Mouse (Mus musculus): Measurements from ENCODE around the gene Shmt1. TPM values are rescaled to one million over a fixed set of nuclear protein-coding genes. Genes with fewer than 3 reads are reported as not detected.

The Shmt1 gene
- polyA plus RNA-seq, 1 experiment from 2014 or later, result 7.9 TPM

GRCm38 (mm10) chr11:60825191-60825590, 13.7 kb upstream of the Shmt1 start:
- H3K9ac ChIP-seq, result no peak overlapping the region
- WGBS, result 81% methylated on average over 3 of the region's 3 CpGs
- H3K27me3 ChIP-seq, result 0 out of 2 replicates have a peak, but pooled peaks cover 10% of the 10 kb centered on the region
- no peak overlapping the region for H3K27ac ChIP-seq
- no peak overlapping the region for H3K4me3 ChIP-seq
- H3K4me2 ChIP-seq, result no peak overlapping the region
- no peaks in the 10 kb centered on the region for H3K36me3 ChIP-seq
- no peak for ATAC-seq (ENCODE audit: low FRiP score)
- no peaks in the 10 kb centered on the region for H3K4me1 ChIP-seq (replicated peaks)
- no peaks in the 10 kb centered on the region for H3K9me3 ChIP-seq

- Histone ChIP-seq H3K27me3 (0 out of 2 replicates have a peak, but pooled peaks cover 6% of the 10 kb centered on the region), H3K4me2 (no peak overlapping the region), H3K4me1 (replicated peaks) (no peaks in the 10 kb centered on the region), H3K4me3 (no peak overlapping the region), H3K9ac (no peak overlapping the region), H3K36me3 (no peaks in the 10 kb centered on the region), H3K9me3 (no peaks in the 10 kb centered on the region), H3K27ac (no peak overlapping the region)
- WGBS, result 73% methylated on average over 2 of the region's 2 CpGs
- ATAC-seq (ENCODE audit: low FRiP score), result no peak
These were observed 12.3 kb upstream of the Shmt1 start for GRCm38 (mm10) chr11:60823771-60824170.

GRCm38 (mm10) chr11:60816398-60816797, 4.9 kb upstream of the Shmt1 start:
- no peak overlapping the region for H3K4me2 ChIP-seq
- H3K27ac ChIP-seq, result no peak overlapping the region
- H3K9me3 ChIP-seq, result no peaks in the 10 kb centered on the region
- no peaks in the 10 kb centered on the region for H3K36me3 ChIP-seq
- H3K4me1 ChIP-seq (replicated peaks), result no peaks in the 10 kb centered on the region
- H3K9ac ChIP-seq, result no peak overlapping the region
- H3K4me3 ChIP-seq, result no peak overlapping the region
- ATAC-seq (ENCODE audit: low FRiP score), result no peak
- H3K27me3 ChIP-seq, result no peaks in the 10 kb centered on the region
- WGBS, result 80% methylated on average over 5 of the region's 5 CpGs

GRCm38 (mm10) chr11:60811054-60811460, 461 bp downstream of the Shmt1 start:
- H3K4me1 ChIP-seq (replicated peaks), result peaks cover 21% of the 10 kb centered on the region
- H3K9me3 ChIP-seq, result no peaks in the 10 kb centered on the region
- H3K27ac ChIP-seq, result no peak overlapping the region
- peak overlapping the region; percentile 81 for H3K4me2 ChIP-seq
- no peaks in the 10 kb centered on the region for H3K36me3 ChIP-seq
- under 1% methylated on average over 29 of the region's 29 CpGs for WGBS
- H3K9ac ChIP-seq, result peak overlapping the region; percentile 30; the same call in 1 of the 2 replicates
- peak; percentile 98 for ATAC-seq (ENCODE audit: low FRiP score)
- H3K27me3 ChIP-seq, result no peaks in the 10 kb centered on the region
- H3K4me3 ChIP-seq, result peak overlapping the region; percentile 45

GRCm38 (mm10) chr11:60810046-60810965, 1.2 kb downstream of the Shmt1 start:
- Histone ChIP-seq H3K27ac (no peak overlapping the region), H3K4me1 (replicated peaks) (peaks cover 21% of the 10 kb centered on the region), H3K4me3 (peak overlapping the region; percentile 45), H3K9ac (peak overlapping the region; percentile 30; the same call in 1 of the 2 replicates), H3K36me3 (no peaks in the 10 kb centered on the region), H3K27me3 (no peaks in the 10 kb centered on the region), H3K9me3 (no peaks in the 10 kb centered on the region), H3K4me2 (peak overlapping the region; percentile 81)
- 18% methylated on average over 14 of the region's 14 CpGs for WGBS
- ATAC-seq (ENCODE audit: low FRiP score), result no peak

GRCm38 (mm10) chr11:60809546-60809945, 2.0 kb downstream of the Shmt1 start:
- H3K4me2 ChIP-seq, result 0 out of 2 replicates have a peak overlapping the region, but pooled peaks have one; percentile 81
- no peak for ATAC-seq (ENCODE audit: low FRiP score)
- peaks cover 21% of the 10 kb centered on the region for H3K4me1 ChIP-seq (replicated peaks)
- no peak overlapping the region for H3K27ac ChIP-seq
- no peak overlapping the region for H3K4me3 ChIP-seq
- no peaks in the 10 kb centered on the region for H3K36me3 ChIP-seq
- no peak overlapping the region for H3K9ac ChIP-seq
- WGBS, result 84% methylated on average over 1 of the region's 1 CpGs
- no peaks in the 10 kb centered on the region for H3K9me3 ChIP-seq
- H3K27me3 ChIP-seq, result no peaks in the 10 kb centered on the region

- peaks cover 21% of the 10 kb centered on the region for H3K4me1 ChIP-seq (replicated peaks)
- WGBS, result 76% methylated on average over 4 of the region's 4 CpGs
These were observed 3.0 kb downstream of the Shmt1 start for GRCm38 (mm10) chr11:60808286-60809070.

GRCm38 (mm10) chr11:60800892-60801291, 10.6 kb downstream of the Shmt1 start:
- H3K27ac ChIP-seq, result no peak overlapping the region
- no peak for ATAC-seq (ENCODE audit: low FRiP score)
- H3K4me3 ChIP-seq, result no peak overlapping the region
- H3K9me3 ChIP-seq, result no peaks in the 10 kb centered on the region
- no peaks in the 10 kb centered on the region for H3K4me1 ChIP-seq (replicated peaks)
- 88% methylated on average over 1 of the region's 1 CpGs for WGBS
- no peaks in the 10 kb centered on the region for H3K27me3 ChIP-seq
- H3K9ac ChIP-seq, result no peak overlapping the region
- H3K36me3 ChIP-seq, result no peaks in the 10 kb centered on the region
- H3K4me2 ChIP-seq, result no peak overlapping the region

More at GRCm38 (mm10) chr11:60808286-60809070, 3.0 kb downstream of the Shmt1 start:
- Histone ChIP-seq H3K27ac (no peak overlapping the region), H3K4me2 (no peak overlapping the region), H3K9ac (no peak overlapping the region), H3K36me3 (no peaks in the 10 kb centered on the region), H3K27me3 (no peaks in the 10 kb centered on the region), H3K4me3 (no peak overlapping the region), H3K9me3 (no peaks in the 10 kb centered on the region)
- ATAC-seq (ENCODE audit: low FRiP score), result no peak

- Histone ChIP-seq H3K27me3 (no peaks in the 10 kb centered on the region), H3K9me3 (no peaks in the 10 kb centered on the region), H3K4me3 (no peak overlapping the region), H3K36me3 (no peaks in the 10 kb centered on the region), H3K27ac (no peak overlapping the region), H3K4me1 (replicated peaks) (no peaks in the 10 kb centered on the region), H3K4me2 (no peak overlapping the region), H3K9ac (no peak overlapping the region)
- ATAC-seq (ENCODE audit: low FRiP score), result no peak
- 89% methylated on average over 4 of the region's 4 CpGs for WGBS
These were observed 11.5 kb downstream of the Shmt1 start for GRCm38 (mm10) chr11:60799977-60800376.

- Histone ChIP-seq H3K9ac (no peak overlapping the region), H3K4me2 (no peak overlapping the region), H3K4me1 (replicated peaks) (no peaks in the 10 kb centered on the region), H3K4me3 (no peak overlapping the region), H3K27ac (no peak overlapping the region), H3K9me3 (no peaks in the 10 kb centered on the region), H3K36me3 (peaks cover 5% of the 10 kb centered on the region; the same call in 1 of the 2 replicates), H3K27me3 (no peaks in the 10 kb centered on the region)
- no peak for ATAC-seq (ENCODE audit: low FRiP score)
- 93% methylated on average over 11 of the region's 11 CpGs for WGBS
These were observed 15.2 kb downstream of the Shmt1 start for GRCm38 (mm10) chr11:60796342-60796741.

GRCm38 (mm10) chr11:60790472-60790871, 21.0 kb downstream of the Shmt1 start:
- no peaks in the 10 kb centered on the region for H3K27me3 ChIP-seq
- peaks cover 54% of the 10 kb centered on the region for H3K36me3 ChIP-seq
- no peak for ATAC-seq (ENCODE audit: low FRiP score)

GRCm38 (mm10) chr11:60787595-60787994, 23.9 kb downstream of the Shmt1 start:
- peaks cover 72% of the 10 kb centered on the region for H3K36me3 ChIP-seq
- no peaks in the 10 kb centered on the region for H3K27me3 ChIP-seq
- H3K4me3 ChIP-seq, result no peak overlapping the region
- H3K9ac ChIP-seq, result no peak overlapping the region
- ATAC-seq (ENCODE audit: low FRiP score), result no peak
- 45% methylated on average over 1 of the region's 1 CpGs for WGBS
- no peak overlapping the region for H3K4me2 ChIP-seq
- H3K9me3 ChIP-seq, result no peaks in the 10 kb centered on the region
- peaks cover 10% of the 10 kb centered on the region for H3K4me1 ChIP-seq (replicated peaks)
- H3K27ac ChIP-seq, result no peak overlapping the region

More at GRCm38 (mm10) chr11:60790472-60790871, 21.0 kb downstream of the Shmt1 start:
- H3K9me3 ChIP-seq, result no peaks in the 10 kb centered on the region
- no peak overlapping the region for H3K4me2 ChIP-seq
- WGBS, result 83% methylated on average over 2 of the region's 2 CpGs
- H3K9ac ChIP-seq, result no peak overlapping the region
- H3K4me1 ChIP-seq (replicated peaks), result peaks cover 5% of the 10 kb centered on the region
- no peak overlapping the region for H3K27ac ChIP-seq
- no peak overlapping the region for H3K4me3 ChIP-seq
